Mouse (Mus musculus) lung, embryonic 16.5 days (tissue): ENCODE measurements around the gene Cacng8. TPM values are rescaled to one million over a fixed set of nuclear protein-coding genes. Genes with fewer than 3 reads are reported as not detected.
A peak's percentile ranks its signal among the peaks of the same experiment; 100 is the strongest.

Source experiments
- ATAC-seq: fragments of 200-750 bp; cut with Nextera tagmentation; 2 replicates; pipeline ENCODE4 v1.8.0; 2017; ENCODE audit warnings: low read depth, mild to moderate bottlenecking, moderate library complexity
- H3K27ac ChIP-seq: fragments of 300-500 bp; sonication (generic); 2 replicates; pipeline ENCODE4 v1.5.1; 2014; ENCODE audit warnings: mild to moderate bottlenecking, control low read depth, low read length
- H3K27me3 ChIP-seq: fragments of 300-500 bp; sonication (generic); 2 replicates; pipeline ENCODE4 v1.6.1; 2014; ENCODE audit warnings: low read depth, low read length, mixed read lengths; ENCODE audit not compliant: control insufficient read depth, insufficient read depth
- H3K36me3 ChIP-seq: fragments of 300-500 bp; sonication (generic); 2 replicates; pipeline ENCODE4 v1.6.1; 2014; ENCODE audit warnings: low read length; ENCODE audit not compliant: control insufficient read depth, insufficient read depth
- H3K4me1 ChIP-seq: fragments of 300-500 bp; sonication (generic); replicated peaks from 2 replicates; pipeline ENCODE4 v1.6.1; 2014; ENCODE audit warnings: low read length, mixed read lengths; ENCODE audit not compliant: control insufficient read depth, insufficient read depth
- H3K4me2 ChIP-seq: fragments of 300-500 bp; sonication (generic); 2 replicates; pipeline ENCODE4 v1.6.1; 2014; ENCODE audit warnings: low read depth, low read length, control low read depth
- H3K4me3 ChIP-seq: fragments of 300-500 bp; sonication (generic); 2 replicates; pipeline ENCODE4 v1.5.1; 2014; ENCODE audit warnings: mild to moderate bottlenecking, low read length, control low read depth
- H3K9ac ChIP-seq: fragments of 300-500 bp; sonication (generic); 2 replicates; pipeline ENCODE4 v1.6.1; 2014; ENCODE audit warnings: low read length, control low read depth
- H3K9me3 ChIP-seq: fragments of 300-500 bp; sonication (generic); 2 replicates; pipeline ENCODE4 v1.6.1; 2016; ENCODE audit warnings: low read length; ENCODE audit not compliant: control insufficient read depth
- WGBS: fragments of 180-500 bp; shearing (Covaris S2); extraction: QIAGEN DNeasy Blood & Tissue Kit; methylation state at CpG from one replicate; pipeline ENCODE4 v1.1.7; 2014; 5-methylcytosine and 5-hydroxymethylcytosine counted together
- microRNA-seq: library from miRNA; unstranded; fragments of <30 nt; microRNA quantifications from one replicate; pipeline ENCODE4, GENCODE M21; 2016
- polyA plus RNA-seq: library from polyadenylated mRNA; unstranded; fragments of >200 nt; fragmentation: Nextera tagmentation; extraction: Ambion mirVana; gene quantifications from 2 replicates; pipeline ENCODE4 v1.2.1, GENCODE M21; 2015

The Cacng8 gene
- polyA plus RNA-seq, 1 experiment from 2014 or later = 0.73 TPM

GRCm38 (mm10) chr7:3453486-3454183, 63.2 kb downstream of the Cacng8 start:
- H3K27ac ChIP-seq = no peak overlapping the region
- no peak overlapping the region for H3K9ac ChIP-seq
- H3K27me3 ChIP-seq = no peaks in the 10 kb centered on the region
- H3K4me2 ChIP-seq = no peak overlapping the region
- H3K36me3 ChIP-seq = no peaks in the 10 kb centered on the region
- H3K9me3 ChIP-seq = no peaks in the 10 kb centered on the region
- no peak for ATAC-seq
- no peak overlapping the region for H3K4me3 ChIP-seq
- H3K4me1 ChIP-seq = no peaks in the 10 kb centered on the region
- WGBS = 49% methylated on average over 10 of the region's 11 CpGs

GRCm38 (mm10) chr7:3457111-3457840, 66.8 kb downstream of the Cacng8 start:
- no peaks in the 10 kb centered on the region for H3K4me1 ChIP-seq
- H3K9ac ChIP-seq = no peak overlapping the region
- no peaks in the 10 kb centered on the region for H3K9me3 ChIP-seq
- no peaks in the 10 kb centered on the region for H3K27me3 ChIP-seq
- no peak for ATAC-seq
- H3K4me2 ChIP-seq = no peak overlapping the region
- H3K36me3 ChIP-seq = no peaks in the 10 kb centered on the region
- WGBS = 93% methylated on average over 10 of the region's 10 CpGs
- no peak overlapping the region for H3K27ac ChIP-seq
- no peak overlapping the region for H3K4me3 ChIP-seq

- Histone ChIP-seq H3K4me3 (no peak overlapping the region), H3K9ac (no peak overlapping the region), H3K27ac (no peak overlapping the region), H3K9me3 (no peaks in the 10 kb centered on the region), H3K4me2 (no peak overlapping the region), H3K4me1 (no peaks in the 10 kb centered on the region), H3K36me3 (no peaks in the 10 kb centered on the region), H3K27me3 (no peaks in the 10 kb centered on the region)
- 70% methylated on average over 9 of the region's 9 CpGs for WGBS
- ATAC-seq = no peak
Measured at GRCm38 (mm10) chr7:3457841-3458217, 67.3 kb downstream of the Cacng8 start.

GRCm38 (mm10) chr7:3460261-3460660, 69.8 kb downstream of the Cacng8 start:
- Histone ChIP-seq H3K36me3 (no peaks in the 10 kb centered on the region), H3K27me3 (no peaks in the 10 kb centered on the region), H3K4me1 (no peaks in the 10 kb centered on the region), H3K4me3 (no peak overlapping the region), H3K9me3 (no peaks in the 10 kb centered on the region), H3K27ac (no peak overlapping the region), H3K9ac (no peak overlapping the region), H3K4me2 (no peak overlapping the region)
- ATAC-seq = no peak
- WGBS = 82% methylated on average over 8 of the region's 8 CpGs

DNA sequence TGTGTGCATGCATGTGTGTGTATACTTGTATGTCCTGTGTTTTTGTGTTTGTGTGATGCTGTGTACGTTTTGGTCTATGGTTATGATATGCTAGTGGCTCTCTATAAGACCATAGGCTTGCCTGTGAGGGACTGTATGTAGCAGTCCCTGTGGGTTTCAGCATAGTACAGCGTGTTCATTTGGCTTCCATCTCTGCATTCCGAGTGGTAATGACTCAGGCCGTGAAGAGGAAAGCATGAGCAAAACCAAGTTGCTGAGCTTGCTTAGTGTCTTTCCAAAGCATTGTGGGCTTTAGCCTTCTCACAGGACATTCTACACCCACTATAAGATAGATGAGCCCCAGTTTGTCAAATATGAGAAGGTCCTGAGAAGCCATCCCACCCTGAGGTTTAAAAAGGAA, 72.8 kb downstream of the Cacng8 start:
- 67% methylated on average over 4 of the region's 4 CpGs for WGBS
- Histone ChIP-seq H3K36me3 (no peaks in the 10 kb centered on the region), H3K9ac (no peak overlapping the region), H3K27ac (no peak overlapping the region), H3K4me2 (no peak overlapping the region), H3K27me3 (no peaks in the 10 kb centered on the region), H3K9me3 (no peaks in the 10 kb centered on the region), H3K4me1 (no peaks in the 10 kb centered on the region), H3K4me3 (no peak overlapping the region)
- ATAC-seq = no peak

Small RNA genes lying within 50 kb of the gene (microRNA-seq; reads per million reads assigned to microRNA genes)
- gene Gm23450 = 4.1 reads per million, percentile 16 among the genes with 10 or more reads in this experiment

Other genes starting within 250 kb of the Cacng8 start
- 0.29 TPM in 1 of 2 replicates, not detected in the other for gene AU018091, start 221.5 kb upstream of the Cacng8 start, polyA plus RNA-seq
- 0.03 TPM in 2 replicates for gene Nlrp12, start 140.9 kb upstream of the Cacng8 start, polyA plus RNA-seq
- gene Myadm, start 101.6 kb upstream of the Cacng8 start, polyA plus RNA-seq = 142 and 151 TPM in 2 replicates
- 0.24 and 0.58 TPM in 2 replicates for gene Prkcg, start 101.5 kb upstream of the Cacng8 start, polyA plus RNA-seq
- 0.24 and 0.55 TPM in 2 replicates for gene Cacng7, start 57.7 kb upstream of the Cacng8 start, polyA plus RNA-seq
- 0.19 and 0.70 TPM in 2 replicates for gene Cacng6, start 33.5 kb downstream of the Cacng8 start, polyA plus RNA-seq
- 0.33 TPM in 1 of 2 replicates, not detected in the other for gene Tarm1, start 111.9 kb downstream of the Cacng8 start, polyA plus RNA-seq
- 0.40 TPM in 1 of 2 replicates, not detected in the other for gene Oscar, start 225.5 kb downstream of the Cacng8 start, polyA plus RNA-seq
- 502 and 505 TPM in 2 replicates for gene Ndufa3, start 226.7 kb downstream of the Cacng8 start, polyA plus RNA-seq
- 19.1 and 19.9 TPM in 2 replicates for gene Tfpt, start 239.2 kb downstream of the Cacng8 start, polyA plus RNA-seq
- 89.6 and 91.0 TPM in 2 replicates for gene Prpf31, start 239.3 kb downstream of the Cacng8 start, polyA plus RNA-seq